Mouse (Mus musculus) spleen, postnatal 36 days (tissue): Measurements from ENCODE around the gene Pla2g4c.
A peak's percentile ranks its signal among the peaks of the same experiment; 100 is the strongest.
"Not testable (repeated sequence)": the region's sequence is repeated elsewhere in the genome, so short reads cannot be mapped to it uniquely, and the experiment has no call there.

ENCODE experiments used
- DNase-seq, 2 experiments: peaks; one replicate each; pipeline ENCODE4 v3.0.0; 2022; ENCODE audit warnings: low spot score in 2 of 2, mixed read lengths in 1 of 2

Gene Pla2g4c

GRCm38 (mm10) chr7:13324316-13324715 is at the start of gene Pla2g4c:
Gene Pla2g4c, plus strand, starts transcription at chr7:13324655.
- DNase-seq, result peak in 1 of 2 experiments; percentile 17

GRCm38 (mm10) chr7:13277081-13277480 is 47.4 kb upstream of the Pla2g4c start, which contains the start of gene Lig1:
Gene Lig1, plus strand, starts transcription at chr7:13277283.
- DNase-seq, result no peak

DNA sequence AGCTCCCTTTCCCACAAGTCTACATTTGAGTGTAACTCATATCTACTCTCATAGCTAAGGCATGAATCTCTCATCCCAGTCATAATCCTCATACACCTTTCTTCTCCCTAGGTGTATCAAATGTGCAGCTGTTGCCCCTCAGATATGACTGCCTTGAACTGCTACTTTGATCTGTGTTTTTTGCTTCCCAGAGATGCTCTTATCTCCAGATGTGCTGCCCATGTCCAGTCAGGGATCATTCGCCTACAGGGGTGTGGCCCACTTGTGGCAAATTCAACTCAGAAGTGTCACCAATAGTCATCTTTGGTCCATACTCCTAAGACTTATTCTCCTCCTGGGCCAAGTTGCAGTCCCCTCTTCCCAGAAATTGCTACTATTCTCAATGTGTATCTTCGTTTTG is 46.6 kb upstream of the Pla2g4c start:
- no peak for DNase-seq

GRCm38 (mm10) chr7:13278308-13278891 is 46.1 kb upstream of the Pla2g4c start, which contains the start of gene Zswim9:
Gene Zswim9, minus strand, starts transcription at chr7:13278721.
- DNase-seq, result peak; percentile 91 to 94

GRCm38 (mm10) chr7:13278957-13279356 is 45.5 kb upstream of the Pla2g4c start:
- not testable (repeated sequence) for DNase-seq

- no peak for DNase-seq
Observed at GRCm38 (mm10) chr7:13288621-13289020, 35.8 kb upstream of the Pla2g4c start.

GRCm38 (mm10) chr7:13290041-13290675 is 34.3 kb upstream of the Pla2g4c start:
- DNase-seq, result no peak

DNA sequence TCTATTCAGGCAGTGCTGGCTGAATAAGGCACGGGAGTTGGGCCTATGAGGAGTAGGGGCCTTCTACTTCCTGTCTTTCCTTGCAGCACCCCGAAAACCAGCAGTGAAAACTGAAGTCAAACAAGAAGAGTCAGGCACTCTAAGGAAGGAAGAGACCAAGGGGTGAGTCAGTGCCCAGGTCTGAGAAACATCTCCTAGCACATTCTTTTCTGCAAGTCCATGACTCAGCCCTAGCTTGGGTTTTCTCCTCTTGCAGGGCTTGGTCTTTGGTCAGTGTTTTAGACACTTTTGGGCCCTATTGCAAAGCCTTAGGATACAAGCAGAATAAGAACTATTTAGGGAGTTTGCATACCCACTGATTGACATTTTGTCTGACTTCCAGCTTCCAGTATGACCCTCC is 33.1 kb upstream of the Pla2g4c start:
- DNase-seq, result no peak

- no peak for DNase-seq
Observed at GRCm38 (mm10) chr7:13293878-13294855, 30.3 kb upstream of the Pla2g4c start.

DNA sequence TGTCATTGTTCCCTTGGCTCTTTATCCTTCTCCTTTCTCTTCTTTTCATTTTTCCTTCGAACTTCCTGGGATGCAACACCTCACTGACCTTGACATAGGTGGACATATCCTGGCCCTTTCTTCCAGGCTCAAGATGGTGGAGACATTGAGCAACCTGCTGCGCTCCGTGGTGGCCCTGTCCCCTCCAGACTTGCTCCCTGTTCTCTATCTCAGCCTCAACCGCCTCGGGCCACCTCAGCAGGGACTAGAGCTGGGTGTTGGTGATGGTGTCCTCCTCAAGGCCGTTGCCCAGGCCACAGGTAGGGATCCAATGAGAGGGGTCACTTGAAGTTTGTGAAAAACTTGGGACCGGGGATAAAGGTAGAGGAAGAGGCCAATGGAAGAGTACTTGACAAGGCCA is 29.2 kb upstream of the Pla2g4c start:
- DNase-seq, result no peak

GRCm38 (mm10) chr7:13297636-13298035 is 26.8 kb upstream of the Pla2g4c start:
- DNase-seq, result no peak

GRCm38 (mm10) chr7:13298821-13299220 is 25.6 kb upstream of the Pla2g4c start:
- DNase-seq, result no peak

GRCm38 (mm10) chr7:13301643-13302042 is 22.8 kb upstream of the Pla2g4c start:
- no peak for DNase-seq

DNA sequence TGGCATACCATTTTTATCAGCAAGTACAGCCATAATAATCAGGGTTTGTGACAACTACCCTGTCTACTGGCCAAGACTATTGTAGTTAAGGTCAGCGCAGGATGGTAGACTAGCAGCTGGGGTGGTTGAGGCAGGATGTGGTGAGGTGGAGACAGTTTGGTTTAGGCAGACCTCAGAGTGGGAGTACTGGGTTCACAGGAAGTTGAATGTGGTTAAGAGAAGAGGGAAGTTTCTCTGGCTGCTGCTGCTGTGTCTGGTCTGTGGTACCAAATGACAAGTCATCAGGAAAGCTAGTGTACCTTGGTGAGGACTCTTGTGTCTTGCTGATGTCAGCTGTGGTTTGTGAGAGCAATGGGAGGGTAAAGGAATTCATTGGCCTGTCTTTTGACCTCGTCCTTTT is 21.7 kb upstream of the Pla2g4c start:
- peak; percentile 58 to 59 for DNase-seq

DNA sequence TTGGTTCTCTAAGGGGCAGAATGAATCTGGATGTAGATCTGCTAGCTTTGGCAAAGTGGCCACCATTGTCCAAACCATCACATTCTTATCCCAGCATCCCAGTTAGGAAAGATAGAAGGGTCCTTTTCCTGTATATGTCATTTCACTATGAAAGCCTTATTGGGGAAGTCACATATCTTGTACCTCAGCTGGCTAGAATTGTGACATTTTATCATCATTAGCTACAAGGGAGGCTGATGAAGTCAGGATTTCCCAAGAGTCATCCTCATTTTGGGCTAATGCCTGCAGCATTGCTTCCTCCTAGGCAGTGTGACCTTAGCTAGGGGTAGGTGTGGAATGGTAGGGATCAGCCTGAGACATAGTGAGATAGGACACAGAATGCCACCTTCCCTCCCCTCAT is 21.1 kb upstream of the Pla2g4c start:
- no peak for DNase-seq

GRCm38 (mm10) chr7:13309407-13309806 is 15.0 kb upstream of the Pla2g4c start:
- no peak for DNase-seq

GRCm38 (mm10) chr7:13310493-13311199 is 13.8 kb upstream of the Pla2g4c start:
- DNase-seq, result no peak

- DNase-seq, result no peak
Observed at GRCm38 (mm10) chr7:13311401-13311800, 13.1 kb upstream of the Pla2g4c start.

GRCm38 (mm10) chr7:13314095-13314597 is 10.3 kb upstream of the Pla2g4c start:
- DNase-seq, result no peak

- DNase-seq, result no peak
Observed at GRCm38 (mm10) chr7:13321424-13321823, 3.0 kb upstream of the Pla2g4c start.

DNA sequence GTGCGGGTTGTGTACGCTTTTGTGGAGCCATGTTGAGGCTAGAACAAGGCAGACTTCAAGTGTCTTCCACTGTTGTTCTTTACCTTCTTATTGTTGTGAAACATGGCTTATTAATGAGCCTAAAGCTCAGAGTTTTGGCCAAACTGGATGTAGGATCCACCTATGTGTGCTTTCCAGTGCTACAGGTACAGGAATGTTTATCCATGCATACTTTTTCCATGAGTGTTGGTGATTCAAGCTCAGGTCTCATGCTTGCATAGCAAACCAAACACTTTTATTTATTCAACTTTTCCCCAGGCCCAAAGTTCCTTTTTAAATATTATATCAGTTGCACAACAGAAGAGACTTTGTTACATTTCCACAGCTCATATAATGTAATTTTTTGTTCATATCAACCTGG is 6.1 kb downstream of the Pla2g4c start:
- no peak for DNase-seq
